Mouse (Mus musculus) intestine, embryonic 14.5 days (tissue): ENCODE measurements at regions not wholly inside any gene's neighbourhood (a gene's known extent, or its start where the extent isn't known, plus 50 kb on each side); places are given as distances from the start of the nearest gene placed in this dataset.

Experiments
- ATAC-seq: fragments of 200-750 bp; cut with Nextera tagmentation; replicated peaks from 2 replicates; pipeline ENCODE4 v1.8.0; 2017; ENCODE audit warnings: low read depth, moderate number of reproducible peaks, moderate TSS enrichment, moderate library complexity; ENCODE audit not compliant: low FRiP score, low TSS enrichment
- DNase-seq: peaks from one replicate; pipeline ENCODE4 v3.0.0-alpha.2; 2018; ENCODE audit warnings: low spot score
- H3K27ac ChIP-seq: fragments of 300-500 bp; sonication (generic); 2 replicates; pipeline ENCODE4 v1.5.1; 2014; ENCODE audit warnings: low read depth, mild to moderate bottlenecking, control low read depth
- H3K27me3 ChIP-seq: fragments of 300-500 bp; sonication (generic); replicated peaks from 2 replicates; pipeline ENCODE4 v1.6.1; 2014; ENCODE audit warnings: low read length, control low read depth; ENCODE audit not compliant: control insufficient read depth, insufficient read depth
- H3K36me3 ChIP-seq: fragments of 300-500 bp; sonication (generic); 2 replicates; pipeline ENCODE4 v1.6.1; 2014; ENCODE audit warnings: low read length, control low read depth; ENCODE audit not compliant: control insufficient read depth, insufficient read depth
- H3K4me1 ChIP-seq: fragments of 300-500 bp; sonication (generic); replicated peaks from 2 replicates; pipeline ENCODE4 v1.6.1; 2014; ENCODE audit warnings: low read length, control low read depth, mixed read lengths; ENCODE audit not compliant: control insufficient read depth, insufficient read depth
- H3K4me2 ChIP-seq: fragments of 300-500 bp; sonication (generic); 2 replicates; pipeline ENCODE4 v1.6.1; 2014; ENCODE audit warnings: low read length
- H3K4me3 ChIP-seq: fragments of 300-500 bp; sonication (generic); 2 replicates; pipeline ENCODE4 v1.5.1; 2014; ENCODE audit warnings: low read depth, low read length, control low read depth, mixed read lengths
- H3K9ac ChIP-seq: fragments of 300-500 bp; sonication (generic); 2 replicates; pipeline ENCODE4 v1.6.1; 2014; ENCODE audit warnings: mild to moderate bottlenecking, low read length
- H3K9me3 ChIP-seq: fragments of 300-500 bp; sonication (generic); 2 replicates; pipeline ENCODE4 v1.6.1; 2016; ENCODE audit warnings: low read length, control low read depth; ENCODE audit not compliant: control insufficient read depth
- WGBS: fragments of 180-500 bp; shearing (Covaris S2); extraction: QIAGEN DNeasy Blood & Tissue Kit; methylation state at CpG from one replicate; pipeline ENCODE4 v1.1.7; 2014; 5-methylcytosine and 5-hydroxymethylcytosine counted together

GRCm38 (mm10) chr12:79916896-79917633 lies 195.7 kb downstream of the Zfp36l1 start:
- H3K9ac ChIP-seq, result no peak overlapping the region

GRCm38 (mm10) chr12:79913898-79914297 lies 198.9 kb downstream of the Zfp36l1 start:
- Histone ChIP-seq H3K27me3 (no peaks in the 10 kb centered on the region), H3K4me2 (no peak overlapping the region), H3K9me3 (no peaks in the 10 kb centered on the region), H3K36me3 (no peaks in the 10 kb centered on the region), H3K4me3 (no peak overlapping the region), H3K4me1 (peaks cover 22% of the 10 kb centered on the region), H3K9ac (no peak overlapping the region), H3K27ac (0 out of 2 replicates have a peak overlapping the region, but pooled peaks have one; percentile 14)
- DNase-seq, result no peak
- WGBS, result 74% methylated on average over 6 of the region's 6 CpGs
- no peak for ATAC-seq

More at GRCm38 (mm10) chr12:79916896-79917633, 195.7 kb downstream of the Zfp36l1 start:
- no peak for ATAC-seq
- Histone ChIP-seq H3K27me3 (no peaks in the 10 kb centered on the region), H3K27ac (peak overlapping the region; percentile 74), H3K4me3 (no peak overlapping the region), H3K9me3 (peaks cover 4% of the 10 kb centered on the region; the same call in 1 of the 2 replicates), H3K4me1 (peaks cover 33% of the 10 kb centered on the region), H3K36me3 (no peaks in the 10 kb centered on the region), H3K4me2 (no peak overlapping the region)
- no peak for DNase-seq
- WGBS, result 62% methylated on average over 5 of the region's 5 CpGs

- H3K4me2 ChIP-seq, result no peak overlapping the region
- H3K27me3 ChIP-seq, result no peaks in the 10 kb centered on the region
- H3K9me3 ChIP-seq, result no peaks in the 10 kb centered on the region
- H3K4me3 ChIP-seq, result no peak overlapping the region
- H3K4me1 ChIP-seq, result peaks cover 10% of the 10 kb centered on the region
- WGBS, result 93% methylated on average over 10 of the region's 10 CpGs
- ATAC-seq, result no peak
- H3K27ac ChIP-seq, result no peak overlapping the region
- no peak for DNase-seq
- H3K36me3 ChIP-seq, result no peaks in the 10 kb centered on the region
- H3K9ac ChIP-seq, result no peak overlapping the region
These were observed 200.3 kb downstream of the Zfp36l1 start for GRCm38 (mm10) chr12:79912281-79913063.

- no peak for ATAC-seq
- H3K4me2 ChIP-seq, result no peak overlapping the region
These were observed 201.7 kb downstream of the Zfp36l1 start for GRCm38 (mm10) chr12:79910884-79911759.

GRCm38 (mm10) chr12:79907583-79907982 lies 205.2 kb downstream of the Zfp36l1 start:
- Histone ChIP-seq H3K4me2 (no peak overlapping the region), H3K9me3 (no peaks in the 10 kb centered on the region), H3K4me1 (peaks cover 30% of the 10 kb centered on the region), H3K36me3 (no peaks in the 10 kb centered on the region), H3K9ac (no peak overlapping the region), H3K27me3 (no peaks in the 10 kb centered on the region), H3K4me3 (no peak overlapping the region), H3K27ac (no peak overlapping the region)
- WGBS, result 61% methylated on average over 5 of the region's 5 CpGs
- ATAC-seq, result no peak
- no peak for DNase-seq

More at GRCm38 (mm10) chr12:79910884-79911759, 201.7 kb downstream of the Zfp36l1 start:
- H3K27ac ChIP-seq, result no peak overlapping the region
- WGBS, result 54% methylated on average over 15 of the region's 15 CpGs
- no peak for DNase-seq
- H3K27me3 ChIP-seq, result no peaks in the 10 kb centered on the region
- no peak overlapping the region for H3K4me3 ChIP-seq
- H3K36me3 ChIP-seq, result no peaks in the 10 kb centered on the region
- no peak overlapping the region for H3K9ac ChIP-seq
- H3K9me3 ChIP-seq, result no peaks in the 10 kb centered on the region
- H3K4me1 ChIP-seq, result peaks cover 13% of the 10 kb centered on the region

GRCm38 (mm10) chr12:79906738-79907365 lies 206.0 kb downstream of the Zfp36l1 start:
- H3K27ac ChIP-seq, result peak overlapping the region; percentile 77
- H3K36me3 ChIP-seq, result no peaks in the 10 kb centered on the region
- H3K9ac ChIP-seq, result no peak overlapping the region
- no peak overlapping the region for H3K4me3 ChIP-seq
- WGBS, result 75% methylated on average over 10 of the region's 10 CpGs
- H3K4me1 ChIP-seq, result peaks cover 33% of the 10 kb centered on the region
- no peak overlapping the region for H3K4me2 ChIP-seq
- ATAC-seq (no peak), DNase-seq (no peak)
- no peaks in the 10 kb centered on the region for H3K27me3 ChIP-seq
- no peaks in the 10 kb centered on the region for H3K9me3 ChIP-seq

- Histone ChIP-seq H3K27ac (peak overlapping the region; percentile 77), H3K4me1 (peaks cover 33% of the 10 kb centered on the region), H3K4me2 (no peak overlapping the region), H3K36me3 (no peaks in the 10 kb centered on the region), H3K9me3 (no peaks in the 10 kb centered on the region), H3K4me3 (no peak overlapping the region), H3K27me3 (no peaks in the 10 kb centered on the region), H3K9ac (peak overlapping the region; percentile 16; the same call in 1 of the 2 replicates)
- no peak; the same call in 1 of the 2 replicates for ATAC-seq
- WGBS, result 45% methylated on average over 10 of the region's 10 CpGs
- DNase-seq, result no peak
These were observed 206.7 kb downstream of the Zfp36l1 start for GRCm38 (mm10) chr12:79905828-79906737.
